Mouse (Mus musculus) lung, adult 2 months (tissue): ENCODE measurements around the gene Fam131a. TPM values are rescaled to one million over a fixed set of nuclear protein-coding genes. Genes with fewer than 3 reads are reported as not detected.

ENCODE experiments used
- DNase-seq: peaks from one replicate; pipeline ENCODE4 v3.0.0; 2022
- H3K4me1 ChIP-seq: fragments of 200-500 bp; 2 replicates; pipeline ENCODE4 v1.6.1; 2011; ENCODE audit warnings: low read length; ENCODE audit not compliant: control insufficient read depth, insufficient read depth
- H3K4me3 ChIP-seq: fragments of 200-500 bp; replicated peaks from 2 replicates; pipeline ENCODE3; 2011; ENCODE audit warnings: low read depth, mild to moderate bottlenecking, control low read depth, low read length; ENCODE audit errors: extremely low read depth
- CTCF ChIP-seq: fragments of 200-500 bp; IDR thresholded peaks from 2 replicates; pipeline ENCODE4 v1.5.1; 2011; ENCODE audit warnings: mild to moderate bottlenecking, low read length, control low read depth; ENCODE audit not compliant: insufficient read depth
- POLR2A ChIP-seq: fragments of 200-500 bp; IDR thresholded peaks from 2 replicates; pipeline ENCODE4 v1.6.1; 2011; ENCODE audit warnings: low read depth, mild to moderate bottlenecking, control low read depth, low read length, borderline replicate concordance; ENCODE audit errors: extremely low read depth
- WGBS: fragments of 180-500 bp; shearing (Covaris S2); methylation state at CpG from one replicate; pipeline ENCODE4 v1.1.7; 2018; 5-methylcytosine and 5-hydroxymethylcytosine counted together
- polyA plus RNA-seq: library from polyadenylated mRNA; depleted of rRNA; stranded (reverse); fragments of >200 nt; gene quantifications from 2 replicates; pipeline ENCODE4 v1.2.3, GENCODE M21; 2012

Gene Fam131a
- polyA plus RNA-seq, 1 experiment, result 17.3 TPM

- WGBS, result under 1% methylated on average over 38 of the region's 38 CpGs
- TF ChIP-seq CTCF (no peak), POLR2A (peak; percentile 66; the same call in 1 of the 2 replicates)
- Histone ChIP-seq H3K4me1 (peaks cover 13% of the 10 kb centered on the region), H3K4me3 (peak overlapping the region; percentile 73)
- peak; percentile 96 for DNase-seq
These were observed 20.5 kb upstream of the Fam131a start for GRCm38 (mm10) chr16:20672500-20672902.

- Histone ChIP-seq H3K4me3 (peak overlapping the region; percentile 73), H3K4me1 (peaks cover 16% of the 10 kb centered on the region)
- WGBS, result 1% methylated on average over 48 of the region's 78 CpGs
- no peak for TF ChIP-seq CTCF
- TF ChIP-seq POLR2A, result no peak
- DNase-seq, result peak; percentile 61
These were observed 19.9 kb upstream of the Fam131a start for GRCm38 (mm10) chr16:20672965-20673705.

GRCm38 (mm10) chr16:20673706-20674303 is 19.2 kb upstream of the Fam131a start:
- no peak for TF ChIP-seq POLR2A
- no peak for TF ChIP-seq CTCF
- DNase-seq, result no peak
- peaks cover 16% of the 10 kb centered on the region for H3K4me1 ChIP-seq
- peak overlapping the region; percentile 73 for H3K4me3 ChIP-seq
- 3% methylated on average over 14 of the region's 14 CpGs for WGBS

- TF ChIP-seq POLR2A (no peak), CTCF (no peak)
- H3K4me3 ChIP-seq, result no peak overlapping the region
- WGBS, result 80% methylated on average over 6 of the region's 6 CpGs
These were observed 17.8 kb upstream of the Fam131a start for GRCm38 (mm10) chr16:20675213-20675612.

DNA sequence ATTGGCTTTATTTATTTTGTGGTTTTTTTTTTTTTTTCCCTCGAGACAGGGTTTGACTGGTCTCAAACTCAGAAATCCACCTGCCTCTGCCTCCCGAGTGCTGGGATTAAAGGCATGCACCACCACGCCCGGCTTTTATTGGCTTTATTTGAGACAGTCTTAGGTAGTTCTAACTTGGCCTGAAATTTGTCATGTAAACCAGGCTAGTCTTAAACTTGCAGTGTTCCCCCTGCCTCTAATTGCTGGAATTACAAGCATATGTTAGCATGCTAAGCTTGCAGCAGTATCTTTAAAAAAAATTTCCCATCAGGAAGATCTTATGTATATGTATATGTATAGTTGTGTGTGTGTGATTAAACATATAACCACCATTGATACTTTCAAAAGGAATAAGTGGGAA is 16.3 kb upstream of the Fam131a start:
- WGBS, result 82% methylated on average over 4 of the region's 4 CpGs
- no peak for TF ChIP-seq POLR2A
- TF ChIP-seq CTCF, result no peak
- no peak for DNase-seq
- Histone ChIP-seq H3K4me1 (peaks cover 16% of the 10 kb centered on the region), H3K4me3 (no peak overlapping the region)

More at GRCm38 (mm10) chr16:20675213-20675612, 17.8 kb upstream of the Fam131a start:
- H3K4me1 ChIP-seq, result peaks cover 16% of the 10 kb centered on the region
- no peak for DNase-seq

DNA sequence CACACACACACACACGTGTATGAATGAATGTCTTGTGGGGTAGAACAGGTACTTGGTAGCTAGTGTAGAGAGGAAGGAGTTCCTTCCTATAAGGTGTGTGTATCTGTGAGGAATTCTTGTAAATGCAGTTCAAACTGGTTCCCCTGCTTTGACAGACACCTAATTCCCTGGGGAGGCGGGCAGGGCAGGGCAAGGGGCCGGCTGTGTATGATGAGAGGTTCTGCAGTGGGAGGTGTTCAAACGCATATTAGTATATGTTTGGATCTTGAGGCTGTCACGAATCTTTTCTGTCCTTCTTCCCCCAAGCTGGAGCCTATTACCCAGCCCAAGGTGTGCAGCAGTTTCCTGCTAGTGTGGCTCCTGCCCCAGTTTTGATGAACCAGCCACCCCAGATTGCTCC is 15.7 kb upstream of the Fam131a start:
- WGBS, result 65% methylated on average over 5 of the region's 5 CpGs
- peaks cover 16% of the 10 kb centered on the region for H3K4me1 ChIP-seq
- H3K4me3 ChIP-seq, result no peak overlapping the region
- no peak for DNase-seq
- no peak for TF ChIP-seq CTCF
- no peak for TF ChIP-seq POLR2A

DNA sequence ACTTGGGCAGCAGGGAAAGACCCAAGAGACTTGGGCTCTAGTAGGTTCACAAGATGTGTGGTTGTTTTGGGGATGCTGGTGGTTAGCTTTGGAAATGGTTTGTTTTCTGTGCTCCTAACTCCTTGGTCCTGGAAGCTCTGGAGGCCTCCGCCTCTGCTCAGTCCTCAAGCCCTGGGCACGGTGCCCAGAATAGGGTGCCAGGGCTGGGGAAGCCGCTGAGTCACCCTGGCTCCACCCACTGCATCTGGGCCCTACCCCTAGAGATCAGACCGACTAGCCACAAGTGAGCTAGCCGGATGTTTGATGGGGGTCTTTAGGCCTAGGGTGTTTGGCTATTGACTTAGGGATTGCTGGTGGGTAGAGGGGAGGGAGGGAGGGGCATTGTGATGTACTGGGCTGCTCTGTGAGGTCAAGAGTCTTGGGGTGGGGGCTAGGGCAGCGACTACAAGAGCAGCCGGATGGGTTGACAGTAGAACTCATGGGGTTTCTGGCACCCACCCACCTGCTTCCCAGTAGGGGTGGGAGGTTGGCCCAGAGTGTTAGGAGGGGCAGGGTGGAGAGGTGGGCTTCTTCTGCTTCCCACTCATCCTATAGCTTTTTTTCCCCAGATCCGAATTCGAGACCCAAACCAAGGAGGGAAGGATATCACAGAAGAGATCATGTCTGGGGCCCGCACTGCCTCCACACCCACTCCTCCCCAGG is 14.9 kb upstream of the Fam131a start:
- Histone ChIP-seq H3K4me3 (no peak overlapping the region), H3K4me1 (peaks cover 16% of the 10 kb centered on the region)
- no peak for TF ChIP-seq POLR2A
- no peak for TF ChIP-seq CTCF
- 46% methylated on average over 10 of the region's 10 CpGs for WGBS
- peak; percentile 85 for DNase-seq

DNA sequence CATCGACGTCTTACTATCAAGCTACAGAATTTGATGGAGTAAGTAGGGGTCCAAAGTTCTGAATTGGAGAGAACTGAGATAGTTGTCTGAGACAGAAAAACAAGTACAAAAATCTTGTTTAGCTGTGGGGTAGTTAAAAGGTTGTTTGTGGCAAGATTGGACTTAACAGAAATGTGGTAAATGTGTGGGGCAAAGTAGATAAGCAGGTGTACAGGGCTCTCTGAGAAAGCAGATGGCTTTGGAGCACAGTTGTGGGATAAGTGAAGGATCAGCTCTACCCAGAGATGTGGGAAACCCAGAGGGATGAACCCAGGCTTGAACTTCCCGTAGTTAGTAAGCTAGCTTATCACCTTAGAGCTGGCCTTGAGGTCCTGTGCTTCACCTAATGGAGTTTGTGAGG is 2.3 kb upstream of the Fam131a start:
- no peak overlapping the region for H3K4me3 ChIP-seq
- peaks cover 3% of the 10 kb centered on the region for H3K4me1 ChIP-seq
- no peak for DNase-seq
- TF ChIP-seq CTCF, result no peak
- TF ChIP-seq POLR2A, result no peak
- WGBS, result 82% methylated on average over 3 of the region's 3 CpGs

DNA sequence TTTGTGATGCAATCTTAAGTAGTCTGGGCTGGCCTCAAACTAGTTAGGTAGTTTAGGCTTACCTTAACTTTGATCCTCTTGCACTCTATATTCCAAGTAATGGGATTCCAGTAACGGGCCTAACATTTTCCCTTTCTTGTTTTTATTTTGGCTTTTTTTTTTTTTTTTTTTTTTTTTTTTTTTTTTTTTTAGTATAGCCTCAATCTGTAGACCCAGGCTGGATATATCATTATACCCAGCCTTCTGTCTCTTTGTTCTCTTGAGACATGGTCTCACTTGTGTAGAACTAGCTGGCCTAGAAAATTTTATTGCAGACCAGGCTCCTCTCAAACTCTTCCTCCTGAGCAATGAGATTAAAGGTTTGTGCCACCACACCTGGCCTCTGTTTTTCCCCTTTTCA is 1.4 kb upstream of the Fam131a start:
- no peak for DNase-seq
- no peak for TF ChIP-seq CTCF
- TF ChIP-seq POLR2A, result no peak
- no peak overlapping the region for H3K4me3 ChIP-seq
- H3K4me1 ChIP-seq, result peaks cover 3% of the 10 kb centered on the region
- 70% methylated on average over 1 of the region's 1 CpGs for WGBS

DNA sequence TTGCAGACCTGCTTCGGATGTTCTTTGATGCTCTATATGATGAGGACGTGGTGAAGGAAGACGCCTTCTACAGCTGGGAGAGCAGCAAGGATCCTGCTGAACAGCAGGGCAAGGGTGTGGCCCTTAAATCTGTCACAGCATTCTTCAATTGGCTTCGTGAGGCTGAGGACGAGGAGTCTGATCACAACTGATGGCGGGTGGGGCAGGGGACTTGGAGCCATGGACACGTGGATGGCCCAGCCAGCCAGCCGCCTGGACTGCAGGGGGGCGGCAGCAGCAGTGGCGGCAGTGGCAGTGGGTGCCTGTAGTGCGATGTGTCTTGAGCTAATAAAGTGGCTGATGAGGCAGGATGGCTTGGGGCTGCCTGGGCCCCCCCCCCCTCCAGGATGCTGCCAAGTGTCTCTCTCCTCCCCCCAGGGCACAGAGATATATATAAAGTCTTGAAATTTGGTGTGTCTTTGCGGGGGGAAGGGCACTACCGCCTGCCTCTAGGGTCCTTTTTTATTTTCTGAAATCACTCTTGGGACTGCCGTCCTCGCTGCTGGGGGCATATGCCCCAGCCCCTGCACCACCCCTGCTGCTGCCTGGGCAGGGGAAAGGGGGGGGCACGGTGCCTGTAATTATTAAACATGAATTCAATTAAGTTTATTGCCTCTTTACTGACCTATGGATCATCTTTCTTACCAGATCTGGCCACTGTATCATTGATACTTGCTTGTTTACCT is 638 bp upstream of the Fam131a start:
- WGBS, result 61% methylated on average over 16 of the region's 16 CpGs
- TF ChIP-seq CTCF (no peak), POLR2A (no peak)

More for the DNA sequence above, 638 bp upstream of the Fam131a start:
- DNase-seq, result no peak
- no peak overlapping the region for H3K4me3 ChIP-seq
- peaks cover 3% of the 10 kb centered on the region for H3K4me1 ChIP-seq
